Mouse (Mus musculus): ENCODE data around the gene Mvp. TPM values are rescaled to one million over a fixed set of nuclear protein-coding genes. Genes with fewer than 3 reads are reported as not detected.
A peak's percentile ranks its signal among the peaks of the same experiment; 100 is the strongest.

Gene Mvp
- total and polyA plus RNA-seq, 3 experiments = 19.8 to 20.6 TPM; not detected in 1

DNA sequence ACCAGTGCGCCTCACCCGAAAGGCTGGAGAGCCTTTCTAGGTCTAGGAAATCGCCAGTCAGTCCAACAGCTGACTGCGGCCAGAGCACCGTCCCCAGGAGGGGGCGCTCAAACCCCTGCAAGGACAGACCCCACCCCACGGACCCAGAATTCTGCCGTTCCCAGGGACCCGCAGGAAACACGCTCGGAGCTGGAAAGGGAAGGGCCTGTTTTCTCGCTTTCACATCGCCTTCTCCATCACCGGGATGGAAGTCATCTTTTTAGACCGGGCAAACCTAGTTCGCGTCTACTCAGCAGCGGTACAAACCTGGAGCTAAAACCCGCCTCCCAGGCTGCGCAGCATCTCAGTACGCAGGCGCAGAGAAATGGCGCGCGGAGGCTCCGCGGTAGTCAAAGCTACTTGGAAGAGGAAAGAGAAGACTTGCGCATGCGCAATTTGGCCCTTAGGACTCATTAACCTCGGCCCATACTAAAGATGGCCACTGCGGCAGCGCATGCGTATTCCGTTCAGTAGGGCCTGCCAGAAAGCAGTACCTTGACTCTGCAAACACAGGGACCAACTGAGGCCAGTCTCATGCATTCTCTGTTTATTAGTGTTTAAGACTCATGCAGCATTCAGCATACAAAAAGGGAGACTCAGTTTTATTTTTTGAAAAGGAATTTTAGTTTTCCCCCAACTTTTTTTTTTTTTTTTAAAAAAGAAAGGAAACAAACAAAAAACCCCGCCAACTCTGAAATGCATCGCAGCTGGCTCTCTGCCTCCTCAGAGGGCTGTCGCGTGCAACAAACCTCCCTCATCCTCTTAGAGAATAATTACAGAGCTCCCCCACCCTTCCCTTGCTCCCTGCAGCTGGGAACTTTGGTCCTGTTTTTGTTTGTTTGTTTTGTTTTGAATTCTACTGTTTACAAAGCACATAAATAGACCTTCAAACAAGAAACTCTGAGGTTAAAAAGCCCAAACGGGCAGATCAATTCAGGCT is 2.8 kb upstream of the Mvp start, which contains the start of gene Pagr1a (continued):
- TF ChIP-seq ZMIZ1 (IDR thresholded peaks at IDR 0.05; ENCODE audit: low read depth, low read length) = no peak
- no peak for TF ChIP-seq GATA1 (IDR thresholded peaks at IDR 0.05; ENCODE audit: low read depth, low read length)
- TF ChIP-seq CHD1 (IDR thresholded peaks at IDR 0.05; ENCODE audit: low read depth, low read length) = no peak
- no peak; the same call in 1 of the 2 replicates for TF ChIP-seq BHLHE40 (IDR thresholded peaks at IDR 0.05; ENCODE audit: borderline replicate concordance, low read depth, low read length)
- TF ChIP-seq TAL1 (IDR thresholded peaks at IDR 0.05; ENCODE audit: low read length) = no peak

DNA sequence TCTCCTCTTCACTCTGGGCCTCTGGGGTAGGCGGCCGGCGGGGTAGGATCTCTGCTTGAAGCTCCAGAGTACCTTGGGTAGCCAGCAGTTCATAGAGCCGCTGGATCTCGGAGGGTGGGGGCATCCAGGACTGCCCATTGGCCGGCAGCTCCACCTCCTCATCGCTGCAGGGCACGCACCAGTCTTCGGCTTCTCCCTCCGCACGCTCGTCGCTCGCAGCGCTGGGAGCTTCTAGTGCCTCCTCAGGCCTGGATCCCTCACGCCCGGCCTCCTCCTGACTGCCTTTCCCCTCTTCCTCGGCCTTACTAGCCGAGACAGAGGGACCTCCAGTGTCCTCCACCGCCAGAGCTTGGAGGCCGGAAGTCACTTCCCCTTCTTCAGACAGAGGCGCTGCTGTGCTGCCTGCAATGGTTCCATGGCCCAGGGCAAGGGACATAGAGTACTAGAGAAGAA is 2.1 kb upstream of the Mvp start:
- Histone ChIP-seq H3K36me3 (ENCODE audit: control insufficient read depth in 1 of 2, insufficient read depth in 2 of 2, low read length in 2 of 2) (peaks cover 0 to 10% of the 10 kb centered on the region in 2 experiments; a peak in 2 of 4 replicates), H3K27me3 (ENCODE audit: control insufficient read depth in 1 of 2, insufficient read depth in 2 of 2, low read length in 2 of 2) (no peaks in the 10 kb centered on the region), H3K4me3 (ENCODE audit: control insufficient read depth in 1 of 2, insufficient read depth in 1 of 2, low read depth in 2 of 2, low read length in 2 of 2) (peak overlapping the region; percentile 68 to 99), H3K9ac (ENCODE audit: control insufficient read depth, low read depth, low read length, poor library complexity, severe bottlenecking) (peak overlapping the region; percentile 99), H3K4me1 (ENCODE audit: control insufficient read depth in 1 of 2, insufficient read depth in 2 of 2, low read length in 2 of 2) (peaks cover 0 to 10% of the 10 kb centered on the region in 2 experiments; a peak in 3 of 4 replicates), H3K79me2 (ENCODE audit: control insufficient read depth, insufficient read depth, low read length, poor library complexity) (peaks cover 36% of the 10 kb centered on the region), H3K9me3 (replicated peaks; ENCODE audit: insufficient read depth, low read length) (no peaks in the 10 kb centered on the region), H3K27ac (ENCODE audit: control insufficient read depth, low read depth, low read length) (peak overlapping the region; percentile 96)
- no peak for DNase-seq (ENCODE audit: low read depth, low spot score)
- TF ChIP-seq ZMIZ1 (IDR thresholded peaks at IDR 0.05; ENCODE audit: low read depth, low read length) (peak; percentile 74; the same call in 1 of the 2 replicates), ZC3H11A (IDR thresholded peaks at IDR 0.05; ENCODE audit: low read depth, low read length) (no peak), CHD1 (IDR thresholded peaks at IDR 0.05; ENCODE audit: low read depth, low read length) (peak; percentile 90; the same call in 1 of the 2 replicates), NRF1 (IDR thresholded peaks at IDR 0.05; ENCODE audit: insufficient read depth, low read depth, low read length, poor library complexity, severe bottlenecking) (0 out of 2 replicates have a peak, but pooled peaks have one; percentile 4), MXI1 (IDR thresholded peaks at IDR 0.05; ENCODE audit: low read depth, low read length) (peak; percentile 55), TCF12 (IDR thresholded peaks at IDR 0.05; ENCODE audit: low read depth, low read length) (peak; percentile 33; the same call in 1 of the 2 replicates), UBTF (IDR thresholded peaks at IDR 0.05; ENCODE audit: borderline replicate concordance, insufficient read depth, low read depth, low read length) (peak; percentile 72; the same call in 1 of the 2 replicates), ELF1 (IDR thresholded peaks at IDR 0.05; ENCODE audit: low read depth, low read length) (peak; percentile 77), MEF2A (IDR thresholded peaks at IDR 0.05; ENCODE audit: extremely low read depth, insufficient replicate concordance, low read depth, low read length, poor library complexity, severe bottlenecking) (no peak), MAX (IDR thresholded peaks at IDR 0.05; ENCODE audit: low read length) (peak; percentile 41), TBP (IDR thresholded peaks at IDR 0.05; ENCODE audit: low read depth, low read length) (0 out of 2 replicates have a peak, but pooled peaks have one; percentile 5), NELFE (IDR thresholded peaks at IDR 0.05; ENCODE audit: low read depth, low read length) (peak; percentile 8), USF1 (IDR thresholded peaks at IDR 0.05; ENCODE audit: low read depth, low read length) (no peak), POLR2A (IDR thresholded peaks at IDR 0.05; ENCODE audit: control insufficient read depth in 1 of 2, insufficient read depth in 1 of 2, low read depth in 1 of 2, low read length in 2 of 2, poor library complexity in 1 of 2) (peak in 1 of 2 experiments; percentile 16; a peak in 1 of 4 replicates)
